Mouse (Mus musculus): ENCODE measurements at regions not wholly inside any gene's neighbourhood (a gene's known extent, or its start where the extent isn't known, plus 50 kb on each side); places are given as distances from the start of the nearest gene placed in this dataset.

- dilution Hi-C loops (cut with MboI; ENCODE audit: extremely low pct_ligation_motif_present, extremely low pct_unique_long_range_greater_than_20kb, low sequenced_read_pairs) (no loop called here), in situ Hi-C loops (cut with MboI; ENCODE audit: low pct_ligation_motif_present, low pct_unique_long_range_greater_than_20kb, low sequenced_read_pairs) (no loop called here)
- H3K27me3 ChIP-seq (replicated peaks) = no peaks in the 10 kb centered on the region
- H3K9ac ChIP-seq (ENCODE audit: insufficient read depth, low read depth) = no peak overlapping the region
- TF ChIP-seq MAZ (IDR thresholded peaks at IDR 0.05; ENCODE audit: low read depth, low read length) (no peak), ETS1 (conservative IDR thresholded peaks at IDR 0.05; ENCODE audit: low read depth, low read length) (no peak), UBTF (IDR thresholded peaks at IDR 0.05; ENCODE audit: low read depth, low read length) (no peak), NRF1 (IDR thresholded peaks at IDR 0.05; ENCODE audit: low read depth, low read length) (no peak), JUND (conservative IDR thresholded peaks at IDR 0.05; ENCODE audit: low read depth, low read length) (no peak), JUN (IDR thresholded peaks at IDR 0.05; ENCODE audit: insufficient read depth, low read depth, low read length) (no peak), MAFK (IDR thresholded peaks at IDR 0.05; ENCODE audit: insufficient replicate concordance, low read length) (no peak), RAD21 (IDR thresholded peaks at IDR 0.05; ENCODE audit: low read depth, low read length) (no peak), SIN3A (IDR thresholded peaks at IDR 0.05; ENCODE audit: low read length) (no peak), HCFC1 (IDR thresholded peaks at IDR 0.05; ENCODE audit: low read depth, low read length) (no peak), MXI1 (IDR thresholded peaks at IDR 0.05; ENCODE audit: low read depth, low read length) (no peak), EP300 (IDR thresholded peaks at IDR 0.05; ENCODE audit: low read length) (no peak)
- DNase-seq (ENCODE audit: extremely low read depth) = no peak
- H3K79me2 ChIP-seq (replicated peaks; ENCODE audit: control insufficient read depth, extremely low read depth, insufficient read depth, poor library complexity, severe bottlenecking) = no peaks in the 10 kb centered on the region
- no peak overlapping the region for H3K27ac ChIP-seq (ENCODE audit: insufficient read depth, low read depth)
- no peak overlapping the region for H3K4me3 ChIP-seq (replicated peaks in 1 of 3; ENCODE audit: low read depth in 2 of 3, low read length in 2 of 3, poor library complexity in 1 of 3)
- peaks cover 73% of the 10 kb centered on the region for H3K9me3 ChIP-seq (replicated peaks; ENCODE audit: low read length)
- no peaks in the 10 kb centered on the region for H3K4me1 ChIP-seq (ENCODE audit: control insufficient read depth in 1 of 2, insufficient read depth in 2 of 2)
- no peak overlapping the region for H3K4me2 ChIP-seq (ENCODE audit: insufficient read depth, low read depth, poor library complexity, severe bottlenecking)
- no peaks in the 10 kb centered on the region for H3K36me3 ChIP-seq (replicated peaks in 1 of 2; ENCODE audit: control insufficient read depth in 1 of 2, insufficient read depth in 1 of 2, low read length in 1 of 2)
Observed at GRCm38 (mm10) chr2:179148667-179149066, 293.6 kb upstream of the Cdh4 start.

GRCm38 (mm10) chr2:179158881-179159280, 283.4 kb upstream of the Cdh4 start:
- H3K4me1 ChIP-seq (ENCODE audit: control insufficient read depth in 1 of 2, insufficient read depth in 2 of 2) = no peaks in the 10 kb centered on the region
- H3K9me3 ChIP-seq (replicated peaks; ENCODE audit: low read length) = peaks cover 58% of the 10 kb centered on the region
- no peak overlapping the region for H3K4me2 ChIP-seq (ENCODE audit: insufficient read depth, low read depth, poor library complexity, severe bottlenecking)
- dilution Hi-C loops (cut with MboI; ENCODE audit: extremely low pct_ligation_motif_present, extremely low pct_unique_long_range_greater_than_20kb, low sequenced_read_pairs) (no loop called here), in situ Hi-C loops (cut with MboI; ENCODE audit: low pct_ligation_motif_present, low pct_unique_long_range_greater_than_20kb, low sequenced_read_pairs) (no loop called here)
- no peak overlapping the region for H3K4me3 ChIP-seq (replicated peaks in 1 of 3; ENCODE audit: low read depth in 2 of 3, low read length in 2 of 3, poor library complexity in 1 of 3)
- H3K9ac ChIP-seq (ENCODE audit: insufficient read depth, low read depth) = no peak overlapping the region
- TF ChIP-seq ZC3H11A (IDR thresholded peaks at IDR 0.05; ENCODE audit: low read depth, low read length) = no peak
- no peak for TF ChIP-seq CHD2 (IDR thresholded peaks at IDR 0.05; ENCODE audit: low read length)
- no peak for TF ChIP-seq TBP (conservative IDR thresholded peaks at IDR 0.05; ENCODE audit: low read depth, low read length)
- TF ChIP-seq MEF2A (IDR thresholded peaks at IDR 0.05; ENCODE audit: borderline replicate concordance, low read depth, low read length) = no peak
- TF ChIP-seq JUN (IDR thresholded peaks at IDR 0.05; ENCODE audit: insufficient read depth, low read depth, low read length) = no peak
- no peak for TF ChIP-seq POLR2AphosphoS2 (IDR thresholded peaks at IDR 0.05; ENCODE audit: low read depth, low read length)
- TF ChIP-seq SIN3A (IDR thresholded peaks at IDR 0.05; ENCODE audit: low read length) = no peak
- TF ChIP-seq E2F4 (IDR thresholded peaks at IDR 0.05; ENCODE audit: insufficient replicate concordance, low read depth, low read length) = no peak
- TF ChIP-seq USF2 (conservative IDR thresholded peaks at IDR 0.05; ENCODE audit: low read depth, low read length) = no peak
- no peak for TF ChIP-seq TCF12 (IDR thresholded peaks at IDR 0.05; ENCODE audit: low read depth, low read length)
- TF ChIP-seq GABPA (IDR thresholded peaks at IDR 0.05; ENCODE audit: insufficient replicate concordance, low read depth, low read length) = no peak
- TF ChIP-seq USF1 (IDR thresholded peaks at IDR 0.05; ENCODE audit: low read depth, low read length) = no peak
- no peaks in the 10 kb centered on the region for H3K36me3 ChIP-seq (replicated peaks in 1 of 2; ENCODE audit: control insufficient read depth in 1 of 2, insufficient read depth in 1 of 2, low read length in 1 of 2)
- H3K79me2 ChIP-seq (replicated peaks; ENCODE audit: control insufficient read depth, extremely low read depth, insufficient read depth, poor library complexity, severe bottlenecking) = no peaks in the 10 kb centered on the region
- H3K27me3 ChIP-seq (replicated peaks) = no peaks in the 10 kb centered on the region
- DNase-seq (ENCODE audit: extremely low read depth) = no peak
- no peak overlapping the region for H3K27ac ChIP-seq (ENCODE audit: insufficient read depth, low read depth)
